Mouse (Mus musculus) testis, postnatal 10 days (tissue): ENCODE data around the gene Irf2bp2.
"Not testable (repeated sequence)": the region's sequence is repeated elsewhere in the genome, so short reads cannot be mapped to it uniquely, and the experiment has no call there.

Source experiments
- DNase-seq: peaks from one replicate; pipeline ENCODE4 v3.0.0; 2021; ENCODE audit warnings: low spot score

The Irf2bp2 gene

GRCm38 (mm10) chr8:126602641-126603040, 8.9 kb upstream of the Irf2bp2 start:
- no peak for DNase-seq

GRCm38 (mm10) chr8:126601325-126601724, 7.5 kb upstream of the Irf2bp2 start:
- no peak for DNase-seq

GRCm38 (mm10) chr8:126600816-126601243, 7.0 kb upstream of the Irf2bp2 start:
- no peak for DNase-seq

GRCm38 (mm10) chr8:126600388-126600787, 6.6 kb upstream of the Irf2bp2 start:
- not testable (repeated sequence) for DNase-seq

- no peak for DNase-seq
Observed at GRCm38 (mm10) chr8:126599297-126599696, 5.5 kb upstream of the Irf2bp2 start.

- DNase-seq: no peak
Observed at GRCm38 (mm10) chr8:126598218-126598617, 4.4 kb upstream of the Irf2bp2 start.

GRCm38 (mm10) chr8:126596721-126597120, 2.9 kb upstream of the Irf2bp2 start:
- DNase-seq: no peak

GRCm38 (mm10) chr8:126596097-126596634, 2.4 kb upstream of the Irf2bp2 start:
- peak; percentile 91 for DNase-seq

GRCm38 (mm10) chr8:126595204-126596061, 1.6 kb upstream of the Irf2bp2 start:
- peak; percentile 62 for DNase-seq

GRCm38 (mm10) chr8:126594481-126595000, 755 bp upstream of the Irf2bp2 start:
- peak; percentile 96 for DNase-seq

GRCm38 (mm10) chr8:126592771-126593571, 815 bp downstream of the Irf2bp2 start:
- peak; percentile 67 for DNase-seq

GRCm38 (mm10) chr8:126592381-126592770, 1.4 kb downstream of the Irf2bp2 start:
- peak; percentile 74 for DNase-seq

GRCm38 (mm10) chr8:126591821-126592268, 1.9 kb downstream of the Irf2bp2 start:
- no peak for DNase-seq

GRCm38 (mm10) chr8:126591141-126591820, 2.5 kb downstream of the Irf2bp2 start:
- DNase-seq: peak; percentile 64

GRCm38 (mm10) chr8:126590599-126590998, 3.2 kb downstream of the Irf2bp2 start:
- no peak for DNase-seq

- no peak for DNase-seq
Observed at GRCm38 (mm10) chr8:126590024-126590529, 3.7 kb downstream of the Irf2bp2 start.

GRCm38 (mm10) chr8:126589507-126590023, 4.2 kb downstream of the Irf2bp2 start:
- DNase-seq: no peak

GRCm38 (mm10) chr8:126588636-126589506, 4.9 kb downstream of the Irf2bp2 start:
- DNase-seq: no peak

GRCm38 (mm10) chr8:126587836-126588503, 5.8 kb downstream of the Irf2bp2 start:
- no peak for DNase-seq
